Mouse (Mus musculus) MEL (cell line): ENCODE measurements at regions not wholly inside any gene's neighbourhood (a gene's known extent, or its start where the extent isn't known, plus 50 kb on each side); places are given as distances from the start of the nearest gene placed in this dataset.

ENCODE experiments used
- GABPA ChIP-seq: IDR thresholded peaks from 2 replicates; pipeline ENCODE4 v1.6.1; 2012; ENCODE audit warnings: low read depth, mild to moderate bottlenecking, inconsistent platforms, low read length, improper control_type of control experiment, moderate library complexity
- TCF12 ChIP-seq: IDR thresholded peaks from 2 replicates; pipeline ENCODE4 v1.6.1; 2014; ENCODE audit warnings: low read depth, mild to moderate bottlenecking, inconsistent platforms, low read length, improper control_type of control experiment, moderate library complexity
- USF1 ChIP-seq: IDR thresholded peaks from 2 replicates; pipeline ENCODE4 v1.6.1; 2014; ENCODE audit warnings: low read depth, mild to moderate bottlenecking, inconsistent platforms, low read length, improper control_type of control experiment, moderate library complexity

DNA sequence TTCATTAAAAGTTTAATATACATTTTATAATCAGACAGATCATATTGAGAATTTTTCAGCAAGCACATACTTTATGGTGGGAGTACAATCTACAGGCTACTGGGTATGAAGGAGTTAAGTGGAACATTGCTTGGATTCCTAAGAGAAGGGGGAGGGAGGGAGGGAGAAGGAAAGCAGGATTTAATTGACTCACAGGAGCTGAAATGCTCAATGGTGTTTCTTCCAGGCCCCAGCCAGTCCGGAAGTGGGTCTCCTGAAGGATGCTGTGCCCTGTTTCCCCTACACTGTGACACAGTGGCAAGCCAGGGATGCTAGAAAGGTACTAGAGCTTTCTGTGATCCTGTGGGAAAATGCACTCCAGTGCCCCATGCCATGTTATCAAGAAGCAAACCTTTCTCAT is 621.0 kb upstream of the Cited2 start:
- TF ChIP-seq USF1: no peak
- TF ChIP-seq TCF12: no peak
- TF ChIP-seq GABPA: no peak
